Mouse (Mus musculus): Measurements from ENCODE around the gene Tmem144. TPM values are rescaled to one million over a fixed set of nuclear protein-coding genes. Genes with fewer than 3 reads are reported as not detected.
"Not testable (repeated sequence)": the region's sequence is repeated elsewhere in the genome, so short reads cannot be mapped to it uniquely, and the experiment has no call there.

Tmem144 gene
- polyA plus RNA-seq, 1 experiment from 2014 or later: 3.8 TPM

DNA sequence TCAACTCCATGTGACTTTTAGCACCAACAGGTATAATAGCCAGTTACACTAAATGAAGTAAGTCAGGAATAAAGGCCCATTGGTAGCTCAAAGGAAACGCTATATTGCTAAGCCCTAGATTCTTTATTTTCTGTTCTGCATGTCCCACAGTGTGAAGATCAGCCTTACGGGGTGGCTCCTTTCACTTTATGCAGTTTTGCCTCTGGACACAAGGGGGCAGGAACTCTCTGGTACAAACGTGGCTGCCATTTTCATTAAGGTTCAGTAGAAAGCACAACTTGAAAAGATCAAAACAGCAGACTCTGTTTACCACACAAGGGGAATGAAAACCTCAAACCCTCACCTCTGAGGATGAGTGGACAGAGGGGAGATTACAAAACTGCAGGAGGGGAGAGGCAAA lies 40.9 kb downstream of the Tmem144 start:
- 46% methylated on average over 3 of the region's 3 CpGs for WGBS
- no peak overlapping the region for H3K27ac ChIP-seq (ENCODE audit: low read length)
- H3K9me3 ChIP-seq (ENCODE audit: control insufficient read depth, low read depth, low read length): no peaks in the 10 kb centered on the region
- ATAC-seq (ENCODE audit: insufficient number of reproducible peaks, insufficient read depth, low FRiP score, low read depth): no peak
- no peaks in the 10 kb centered on the region for H3K27me3 ChIP-seq (ENCODE audit: control insufficient read depth, insufficient read depth, low read length)
- no peak overlapping the region for H3K9ac ChIP-seq (replicated peaks; ENCODE audit: low read depth, low read length)
- H3K36me3 ChIP-seq (ENCODE audit: control insufficient read depth, insufficient read depth, low read length): no peaks in the 10 kb centered on the region
- no peaks in the 10 kb centered on the region for H3K4me1 ChIP-seq (ENCODE audit: control insufficient read depth, insufficient read depth, low read length)
- no peak overlapping the region for H3K4me3 ChIP-seq (ENCODE audit: low read depth, low read length)
- no peak overlapping the region for H3K4me2 ChIP-seq (replicated peaks; ENCODE audit: low read depth, low read length)

DNA sequence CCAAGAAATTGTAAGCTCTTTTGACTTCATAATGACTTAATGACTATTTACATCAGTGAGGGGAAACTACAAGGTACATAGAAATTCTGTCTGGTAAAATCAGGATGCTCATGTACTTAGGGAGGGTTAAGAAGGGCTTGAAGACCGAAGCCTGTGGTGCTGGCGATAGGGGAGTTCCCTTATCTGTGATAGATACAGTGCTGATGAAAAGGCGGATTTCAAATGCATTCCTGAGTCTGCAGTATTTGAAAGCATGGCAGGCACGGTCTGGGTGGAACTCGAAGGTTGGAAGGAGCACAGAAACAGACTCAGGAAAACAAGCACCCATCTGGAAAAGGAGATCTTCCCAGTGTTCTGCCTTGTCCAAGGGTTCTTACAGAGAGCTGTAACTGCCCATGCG lies 42.0 kb downstream of the Tmem144 start:
- Histone ChIP-seq H3K4me3 (ENCODE audit: low read depth, low read length) (no peak overlapping the region), H3K4me1 (ENCODE audit: control insufficient read depth, insufficient read depth, low read length) (no peaks in the 10 kb centered on the region), H3K27ac (ENCODE audit: low read length) (no peak overlapping the region), H3K27me3 (ENCODE audit: control insufficient read depth, insufficient read depth, low read length) (no peaks in the 10 kb centered on the region), H3K9me3 (ENCODE audit: control insufficient read depth, low read depth, low read length) (no peaks in the 10 kb centered on the region), H3K4me2 (replicated peaks; ENCODE audit: low read depth, low read length) (no peak overlapping the region), H3K36me3 (ENCODE audit: control insufficient read depth, insufficient read depth, low read length) (no peaks in the 10 kb centered on the region), H3K9ac (replicated peaks; ENCODE audit: low read depth, low read length) (no peak overlapping the region)
- no peak for ATAC-seq (ENCODE audit: insufficient number of reproducible peaks, insufficient read depth, low FRiP score, low read depth)
- 64% methylated on average over 6 of the region's 6 CpGs for WGBS

DNA sequence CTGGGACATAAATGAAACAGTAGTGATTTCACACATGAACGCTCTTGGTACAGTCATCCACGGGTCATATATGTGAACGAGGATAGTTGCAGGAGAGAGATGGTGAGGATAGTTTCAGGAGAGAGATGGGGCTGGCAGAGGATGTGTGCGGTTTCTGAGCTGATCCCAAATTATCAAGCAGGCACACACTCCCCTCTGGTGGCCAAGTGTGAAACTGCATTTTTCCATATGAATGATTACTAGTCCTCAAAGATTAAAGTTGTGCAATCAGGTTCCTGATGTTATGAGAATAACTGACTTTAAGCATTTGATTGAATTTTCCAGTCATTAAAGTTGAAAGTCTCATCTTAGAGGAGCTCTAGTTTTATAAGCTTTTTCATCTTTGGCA lies 43.4 kb downstream of the Tmem144 start:
- no peak overlapping the region for H3K9ac ChIP-seq (replicated peaks; ENCODE audit: low read depth, low read length)
- H3K27ac ChIP-seq (ENCODE audit: low read length): no peak overlapping the region
- H3K4me2 ChIP-seq (replicated peaks; ENCODE audit: low read depth, low read length): no peak overlapping the region
- H3K36me3 ChIP-seq (ENCODE audit: control insufficient read depth, insufficient read depth, low read length): no peaks in the 10 kb centered on the region
- no peak for ATAC-seq (ENCODE audit: insufficient number of reproducible peaks, insufficient read depth, low FRiP score, low read depth)
- H3K4me1 ChIP-seq (ENCODE audit: control insufficient read depth, insufficient read depth, low read length): no peaks in the 10 kb centered on the region
- no peaks in the 10 kb centered on the region for H3K27me3 ChIP-seq (ENCODE audit: control insufficient read depth, insufficient read depth, low read length)
- H3K4me3 ChIP-seq (ENCODE audit: low read depth, low read length): no peak overlapping the region
- H3K9me3 ChIP-seq (ENCODE audit: control insufficient read depth, low read depth, low read length): no peaks in the 10 kb centered on the region
- WGBS: 10% methylated on average over 4 of the region's 4 CpGs

DNA sequence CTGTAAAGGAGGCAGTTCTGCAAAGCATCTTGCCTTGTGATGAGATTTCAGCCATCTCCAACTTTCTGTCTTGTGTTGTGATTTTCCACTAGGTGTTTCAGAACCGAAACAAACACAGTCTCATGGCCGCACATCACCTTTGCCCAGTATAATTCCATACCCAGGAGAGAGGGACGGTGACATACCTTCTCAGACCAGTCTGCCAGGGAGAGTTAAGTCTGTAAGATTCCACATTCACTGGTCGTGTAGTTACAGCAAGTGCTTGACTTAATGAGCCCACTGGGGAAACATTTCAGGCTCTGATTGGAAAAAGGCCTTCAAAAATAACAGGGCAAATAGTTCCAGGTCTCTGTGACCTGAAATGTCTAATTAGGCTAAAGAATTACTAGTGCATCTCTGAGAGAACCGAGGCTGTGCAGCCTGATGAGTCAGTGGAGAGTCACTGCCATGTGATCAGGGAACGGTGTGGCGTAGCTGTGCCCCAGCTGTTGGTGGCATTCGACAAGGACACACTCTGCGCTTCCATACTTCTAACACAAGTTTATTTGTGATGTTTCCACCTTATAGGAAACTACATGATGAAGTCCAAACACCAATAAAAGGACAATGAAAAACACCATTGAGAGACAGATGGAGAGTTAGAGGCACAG lies 43.9 kb downstream of the Tmem144 start:
- no peak overlapping the region for H3K4me3 ChIP-seq (ENCODE audit: low read depth, low read length)
- WGBS: 77% methylated on average over 9 of the region's 9 CpGs
- H3K4me1 ChIP-seq (ENCODE audit: control insufficient read depth, insufficient read depth, low read length): no peaks in the 10 kb centered on the region
- no peak overlapping the region for H3K27ac ChIP-seq (ENCODE audit: low read length)
- no peaks in the 10 kb centered on the region for H3K36me3 ChIP-seq (ENCODE audit: control insufficient read depth, insufficient read depth, low read length)
- no peak overlapping the region for H3K4me2 ChIP-seq (replicated peaks; ENCODE audit: low read depth, low read length)
- H3K9me3 ChIP-seq (ENCODE audit: control insufficient read depth, low read depth, low read length): no peaks in the 10 kb centered on the region
- no peak overlapping the region for H3K9ac ChIP-seq (replicated peaks; ENCODE audit: low read depth, low read length)
- H3K27me3 ChIP-seq (ENCODE audit: control insufficient read depth, insufficient read depth, low read length): no peaks in the 10 kb centered on the region
- ATAC-seq (ENCODE audit: insufficient number of reproducible peaks, insufficient read depth, low FRiP score, low read depth): no peak

GRCm38 (mm10) chr3:79800761-79801160 lies 51.8 kb downstream of the Tmem144 start:
- not testable (repeated sequence) for H3K9ac ChIP-seq (replicated peaks; ENCODE audit: low read depth, low read length); H3K27ac ChIP-seq (ENCODE audit: low read length); H3K4me3 ChIP-seq (ENCODE audit: low read depth, low read length); H3K9me3 ChIP-seq (ENCODE audit: control insufficient read depth, low read depth, low read length); H3K4me1 ChIP-seq (ENCODE audit: control insufficient read depth, insufficient read depth, low read length); H3K4me2 ChIP-seq (replicated peaks; ENCODE audit: low read depth, low read length); ATAC-seq (ENCODE audit: insufficient number of reproducible peaks, insufficient read depth, low FRiP score, low read depth); H3K36me3 ChIP-seq (ENCODE audit: control insufficient read depth, insufficient read depth, low read length); H3K27me3 ChIP-seq (ENCODE audit: control insufficient read depth, insufficient read depth, low read length)
- WGBS: 85% methylated on average over 7 of the region's 7 CpGs

- Histone ChIP-seq H3K4me3 (ENCODE audit: low read depth, low read length) (no peak overlapping the region), H3K36me3 (ENCODE audit: control insufficient read depth, insufficient read depth, low read length) (no peaks in the 10 kb centered on the region), H3K9ac (replicated peaks; ENCODE audit: low read depth, low read length) (no peak overlapping the region), H3K27me3 (ENCODE audit: control insufficient read depth, insufficient read depth, low read length) (no peaks in the 10 kb centered on the region), H3K9me3 (ENCODE audit: control insufficient read depth, low read depth, low read length) (peaks cover 3% of the 10 kb centered on the region; the same call in 1 of the 2 replicates), H3K4me2 (replicated peaks; ENCODE audit: low read depth, low read length) (no peak overlapping the region), H3K4me1 (ENCODE audit: control insufficient read depth, insufficient read depth, low read length) (no peaks in the 10 kb centered on the region), H3K27ac (ENCODE audit: low read length) (no peak overlapping the region)
- ATAC-seq (ENCODE audit: insufficient number of reproducible peaks, insufficient read depth, low FRiP score, low read depth): no peak
- WGBS: 81% methylated on average over 6 of the region's 6 CpGs
Observed at GRCm38 (mm10) chr3:79792307-79792706, 60.3 kb downstream of the Tmem144 start.

GRCm38 (mm10) chr3:79790324-79790723 lies 62.2 kb downstream of the Tmem144 start:
- H3K4me3 ChIP-seq (ENCODE audit: low read depth, low read length): no peak overlapping the region
- H3K27ac ChIP-seq (ENCODE audit: low read length): no peak overlapping the region
- H3K9ac ChIP-seq (replicated peaks; ENCODE audit: low read depth, low read length): no peak overlapping the region
- H3K36me3 ChIP-seq (ENCODE audit: control insufficient read depth, insufficient read depth, low read length): no peaks in the 10 kb centered on the region
- H3K4me1 ChIP-seq (ENCODE audit: control insufficient read depth, insufficient read depth, low read length): no peaks in the 10 kb centered on the region
- no peaks in the 10 kb centered on the region for H3K27me3 ChIP-seq (ENCODE audit: control insufficient read depth, insufficient read depth, low read length)
- no peak overlapping the region for H3K4me2 ChIP-seq (replicated peaks; ENCODE audit: low read depth, low read length)
- WGBS: 56% methylated on average over 3 of the region's 3 CpGs
- ATAC-seq (ENCODE audit: insufficient number of reproducible peaks, insufficient read depth, low FRiP score, low read depth): no peak
- H3K9me3 ChIP-seq (ENCODE audit: control insufficient read depth, low read depth, low read length): peaks cover 3% of the 10 kb centered on the region; the same call in 1 of the 2 replicates

DNA sequence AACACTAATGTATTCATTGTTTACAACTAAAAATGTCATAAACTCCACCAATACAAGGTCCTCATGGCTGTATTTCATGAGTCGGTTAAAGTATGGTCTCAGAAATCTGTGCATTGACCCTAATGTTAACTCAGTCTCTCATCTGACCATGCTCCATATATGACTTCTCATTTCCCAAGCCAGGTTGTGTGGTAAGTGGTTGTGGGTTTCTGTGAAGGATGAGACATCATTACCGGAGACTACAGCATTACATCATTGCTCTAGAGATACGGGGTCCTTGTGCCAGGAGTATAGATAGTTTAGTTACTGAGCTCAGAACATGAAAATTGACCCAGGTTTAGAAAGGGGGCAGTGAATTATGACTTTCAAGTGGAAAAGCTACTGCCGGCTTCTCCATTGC lies 63.0 kb downstream of the Tmem144 start:
- 70% methylated on average over 4 of the region's 4 CpGs for WGBS
- Histone ChIP-seq H3K9ac (replicated peaks; ENCODE audit: low read depth, low read length) (no peak overlapping the region), H3K4me2 (replicated peaks; ENCODE audit: low read depth, low read length) (no peak overlapping the region), H3K4me1 (ENCODE audit: control insufficient read depth, insufficient read depth, low read length) (no peaks in the 10 kb centered on the region), H3K27me3 (ENCODE audit: control insufficient read depth, insufficient read depth, low read length) (no peaks in the 10 kb centered on the region), H3K27ac (ENCODE audit: low read length) (no peak overlapping the region), H3K9me3 (ENCODE audit: control insufficient read depth, low read depth, low read length) (peaks cover 3% of the 10 kb centered on the region; the same call in 1 of the 2 replicates), H3K4me3 (ENCODE audit: low read depth, low read length) (no peak overlapping the region), H3K36me3 (ENCODE audit: control insufficient read depth, insufficient read depth, low read length) (no peaks in the 10 kb centered on the region)
- ATAC-seq (ENCODE audit: insufficient number of reproducible peaks, insufficient read depth, low FRiP score, low read depth): no peak

GRCm38 (mm10) chr3:79788959-79789358 lies 63.6 kb downstream of the Tmem144 start:
- Histone ChIP-seq H3K36me3 (ENCODE audit: control insufficient read depth, insufficient read depth, low read length) (no peaks in the 10 kb centered on the region), H3K27me3 (ENCODE audit: control insufficient read depth, insufficient read depth, low read length) (no peaks in the 10 kb centered on the region), H3K9me3 (ENCODE audit: control insufficient read depth, low read depth, low read length) (no peaks in the 10 kb centered on the region), H3K4me2 (replicated peaks; ENCODE audit: low read depth, low read length) (no peak overlapping the region), H3K4me1 (ENCODE audit: control insufficient read depth, insufficient read depth, low read length) (no peaks in the 10 kb centered on the region; the same call in 1 of the 2 replicates), H3K4me3 (ENCODE audit: low read depth, low read length) (no peak overlapping the region), H3K9ac (replicated peaks; ENCODE audit: low read depth, low read length) (no peak overlapping the region), H3K27ac (ENCODE audit: low read length) (no peak overlapping the region)
- 59% methylated on average over 6 of the region's 6 CpGs for WGBS
- ATAC-seq (ENCODE audit: insufficient number of reproducible peaks, insufficient read depth, low FRiP score, low read depth): no peak

All from stomach, embryonic 14.5 days (tissue).